Mouse (Mus musculus): ENCODE measurements around the gene Mnd1.

The Mnd1 gene

DNA sequence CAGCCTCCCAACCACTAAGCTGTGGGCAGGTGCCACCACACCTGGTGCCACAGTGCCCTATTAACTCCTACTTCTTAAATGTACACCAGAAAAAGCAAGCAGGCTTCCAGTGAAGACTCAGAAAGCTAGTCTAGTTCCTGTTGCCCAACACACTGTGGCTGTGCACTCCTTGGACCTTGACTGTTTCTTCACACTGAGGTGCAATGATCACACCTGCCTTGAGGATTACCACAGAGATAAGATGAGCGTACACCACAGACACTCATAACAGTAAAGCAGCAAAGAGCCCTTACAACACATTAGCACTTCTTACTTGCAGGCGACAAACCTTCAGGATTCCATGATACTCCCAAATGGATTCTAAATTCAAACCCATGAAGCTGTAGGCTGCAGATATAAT, 62.7 kb downstream of the Mnd1 start:
- no peak for DNase-seq (ENCODE audit: extremely low spot score, low spot score)

DNA sequence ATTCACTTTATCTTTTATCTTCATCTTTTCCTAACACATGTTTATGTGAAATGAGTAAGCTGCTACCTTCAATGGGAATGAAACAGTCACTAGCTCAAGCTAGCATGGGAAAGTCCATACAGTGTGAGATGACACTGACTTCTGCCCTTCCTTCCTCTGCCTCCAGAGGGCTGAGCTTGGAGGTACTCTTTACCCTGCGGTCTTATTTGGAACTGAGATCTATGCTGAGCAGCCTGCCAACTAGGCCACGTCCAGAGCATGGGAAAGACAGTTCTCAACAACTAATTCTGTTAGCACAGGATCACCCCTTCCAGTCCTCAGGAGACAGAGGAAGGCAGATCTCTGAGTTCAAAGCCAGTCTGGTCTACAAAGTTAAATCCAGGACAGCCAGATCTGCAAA, 64.6 kb downstream of the Mnd1 start:
- DNase-seq (ENCODE audit: extremely low spot score, low spot score): no peak

DNA sequence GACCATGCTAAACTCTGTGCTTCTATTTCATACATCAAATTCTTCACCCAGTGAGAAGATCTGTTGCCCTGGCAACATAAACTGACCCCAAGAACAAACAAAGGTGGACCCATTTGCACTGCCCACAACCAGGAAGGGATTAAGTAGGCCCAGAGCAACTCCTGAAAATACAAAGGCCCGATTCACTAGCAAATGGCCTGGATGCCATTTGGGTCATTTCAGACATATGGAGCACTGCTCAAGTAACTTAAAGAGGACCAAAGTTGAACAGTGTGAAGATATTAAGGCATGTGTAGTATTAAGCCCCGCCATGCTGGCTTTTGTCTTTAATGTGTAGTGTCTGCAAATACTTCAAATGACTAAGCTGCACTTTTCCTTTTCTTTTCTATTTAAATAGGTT, 68.7 kb downstream of the Mnd1 start:
- DNase-seq (ENCODE audit: extremely low spot score, low spot score): no peak

DNA sequence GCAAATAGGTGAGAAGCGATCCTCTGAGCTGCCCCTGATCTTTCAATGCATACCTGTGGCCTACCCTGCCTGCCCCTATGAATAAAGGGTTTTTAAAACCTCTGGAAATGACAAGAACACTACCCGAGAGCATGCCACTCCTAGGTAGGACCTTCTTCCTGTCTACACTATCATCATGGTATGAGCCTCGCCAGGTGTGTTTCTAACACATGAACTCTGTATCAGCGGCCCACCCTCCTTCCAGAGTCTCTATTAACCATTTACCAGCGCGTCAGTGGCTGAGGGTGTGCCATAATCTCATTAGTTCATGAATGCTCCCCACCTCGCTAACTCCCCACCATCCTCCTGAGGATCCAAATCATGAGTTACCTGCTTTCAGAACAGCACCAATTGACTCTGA, 69.2 kb downstream of the Mnd1 start:
- DNase-seq (ENCODE audit: extremely low spot score, low spot score): no peak

DNA sequence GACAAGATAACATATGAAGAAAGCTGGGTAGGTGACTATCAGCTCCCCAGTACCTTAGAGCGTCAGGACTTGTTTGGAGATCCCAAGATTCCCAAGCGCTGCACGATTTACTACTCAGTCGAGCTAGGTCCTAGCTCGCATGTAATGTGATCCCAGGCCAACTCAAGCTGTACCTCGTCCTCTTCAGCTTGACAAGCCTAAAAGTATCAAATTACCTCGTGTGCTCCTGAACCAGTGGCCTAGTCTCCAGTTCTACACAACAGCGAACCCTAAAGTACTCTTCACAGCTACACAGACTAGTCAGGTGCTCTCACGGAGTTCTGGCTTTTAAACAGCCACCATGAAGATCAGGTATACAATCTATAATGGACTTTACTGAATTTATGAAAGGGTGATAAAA, 70.2 kb downstream of the Mnd1 start:
- no peak for DNase-seq (ENCODE audit: extremely low spot score, low spot score)

DNA sequence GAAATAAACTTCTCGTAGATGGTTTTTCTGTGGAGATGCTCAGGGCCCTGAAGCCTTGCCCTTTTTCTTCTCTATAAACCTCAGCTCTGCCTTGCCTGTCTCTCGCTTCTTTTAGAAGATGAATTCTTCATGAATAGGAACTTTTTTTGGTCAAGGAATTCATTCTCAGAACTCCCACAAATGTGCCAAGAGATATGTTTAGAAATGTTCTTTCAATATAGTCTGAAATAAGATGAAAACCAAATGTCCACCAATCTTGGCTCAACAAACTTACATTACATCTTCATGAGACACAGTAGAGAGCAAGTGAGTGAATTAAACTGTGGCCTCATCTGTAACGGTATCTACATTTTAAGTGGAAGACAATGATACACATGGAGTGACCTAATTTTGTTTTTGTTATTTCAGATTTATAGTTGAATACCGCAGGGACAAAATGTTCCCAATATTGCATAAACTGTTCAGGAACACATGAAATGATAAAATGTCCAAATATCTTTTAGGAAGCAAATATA, 74.3 kb downstream of the Mnd1 start:
- DNase-seq (ENCODE audit: extremely low spot score, low spot score): no peak

DNA sequence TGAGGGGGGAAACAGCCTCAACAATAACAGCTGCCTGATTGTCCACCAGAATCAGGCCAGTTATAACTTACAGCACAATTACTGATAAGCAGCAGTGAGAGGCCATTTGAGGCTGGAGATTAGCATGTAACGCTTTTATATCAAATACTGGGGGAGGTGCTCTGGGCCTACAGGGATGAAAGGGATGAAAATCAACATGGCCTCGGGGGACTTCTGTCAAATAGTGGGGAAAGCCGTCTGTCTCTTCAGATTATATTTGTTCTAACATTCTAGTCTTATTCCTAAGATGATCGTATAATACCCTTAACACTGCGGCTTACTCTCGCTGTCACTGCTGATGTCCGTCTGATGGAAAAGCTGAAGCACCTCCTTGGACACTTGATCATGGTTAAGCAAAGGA, 75.5 kb downstream of the Mnd1 start:
- no peak for DNase-seq (ENCODE audit: extremely low spot score, low spot score)

DNA sequence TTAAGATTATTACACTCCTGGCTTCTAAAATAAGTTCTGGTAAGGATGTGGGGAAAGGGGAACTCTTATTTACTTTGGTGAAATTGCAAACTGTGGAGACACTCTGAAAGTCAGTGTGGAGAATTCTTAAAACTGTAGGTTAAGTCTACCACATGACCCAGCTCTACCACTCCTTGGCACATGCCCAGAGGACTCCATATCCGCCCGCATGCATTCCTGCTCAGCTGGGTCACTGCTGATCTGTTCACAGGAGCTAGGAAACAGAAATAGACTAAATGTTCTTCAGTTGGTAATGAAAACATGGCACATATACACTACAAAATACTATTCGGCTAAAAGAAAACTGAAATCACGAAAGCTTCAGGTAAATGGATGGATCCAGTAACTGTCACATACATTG, 78.1 kb downstream of the Mnd1 start:
- no peak for DNase-seq (ENCODE audit: extremely low spot score, low spot score)

DNA sequence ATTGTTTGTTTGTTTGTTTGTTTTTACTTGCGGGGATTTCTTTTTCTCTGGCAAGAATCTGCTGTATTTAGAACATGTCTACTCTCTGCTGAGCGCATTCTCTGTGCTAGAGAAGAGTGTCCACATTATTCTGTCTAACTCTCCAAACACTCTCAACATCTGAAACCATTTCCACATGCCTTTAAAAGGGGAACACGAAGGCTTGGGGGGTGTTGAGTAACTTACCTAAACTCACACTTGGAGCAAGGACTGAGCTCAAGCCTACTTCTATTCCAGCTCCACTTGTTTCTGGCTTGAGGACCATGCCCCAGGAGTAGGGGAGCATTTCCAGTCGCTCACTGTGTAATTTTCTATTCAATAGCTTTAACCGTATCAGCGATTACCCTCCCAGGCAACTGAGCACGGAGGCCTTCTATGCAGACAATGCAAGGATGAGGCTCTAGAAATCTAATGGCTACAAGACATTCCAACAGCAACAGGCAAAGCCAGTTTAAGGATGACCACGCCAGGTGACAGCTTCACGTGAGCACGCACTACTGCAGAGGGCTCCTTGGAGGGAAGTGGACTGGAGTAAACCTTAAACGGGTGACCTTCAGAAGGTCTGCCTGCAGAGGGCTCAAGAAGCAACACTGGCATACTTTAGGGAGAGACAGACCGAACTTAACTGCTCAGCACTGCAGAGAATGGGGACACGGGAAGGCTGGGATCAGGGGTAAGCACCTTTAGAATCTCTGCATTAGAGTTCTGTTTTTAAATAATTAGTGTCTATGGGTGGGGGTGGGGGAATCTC, 78.8 kb downstream of the Mnd1 start:
- no peak for DNase-seq (ENCODE audit: extremely low spot score, low spot score)

DNA sequence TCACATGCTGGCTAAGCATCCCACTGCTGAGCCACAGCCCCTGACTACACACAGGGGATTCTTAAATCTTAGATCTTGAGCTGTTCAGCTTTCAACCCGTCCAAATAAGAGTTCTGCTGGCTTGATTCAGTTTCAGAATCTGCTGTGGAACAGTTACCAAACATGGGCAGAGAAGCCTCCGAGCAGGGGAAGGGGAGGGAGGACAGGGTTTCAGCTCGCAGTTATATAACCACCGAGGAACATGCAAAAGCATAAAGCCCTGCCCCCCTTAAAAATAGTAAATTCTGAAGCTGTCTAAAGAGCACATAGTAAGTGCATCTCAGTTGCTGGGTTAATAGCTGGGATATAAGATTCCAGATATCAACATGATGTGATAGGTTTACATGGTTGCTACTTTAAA, 80.1 kb downstream of the Mnd1 start:
- DNase-seq (ENCODE audit: extremely low spot score, low spot score): no peak

DNA sequence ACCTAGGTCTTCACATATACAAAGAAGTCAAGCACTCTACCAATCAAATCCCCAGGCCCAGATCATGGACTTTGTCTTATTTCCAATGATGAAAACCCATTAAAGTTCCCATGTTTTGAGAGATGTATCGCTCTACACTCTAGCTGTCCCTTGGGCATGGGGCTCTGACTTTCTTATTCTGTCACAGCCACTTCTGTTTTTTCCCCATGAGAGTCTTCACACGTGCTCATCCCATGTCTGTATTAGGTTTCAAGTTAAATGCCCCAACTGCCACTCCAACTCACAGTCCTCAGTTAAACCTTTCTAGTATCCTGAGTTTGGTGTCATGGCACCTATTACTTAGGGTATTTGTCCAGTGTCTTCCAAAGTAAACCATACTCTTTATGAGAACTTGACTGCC, 80.8 kb downstream of the Mnd1 start:
- no peak for DNase-seq (ENCODE audit: extremely low spot score, low spot score)

DNA sequence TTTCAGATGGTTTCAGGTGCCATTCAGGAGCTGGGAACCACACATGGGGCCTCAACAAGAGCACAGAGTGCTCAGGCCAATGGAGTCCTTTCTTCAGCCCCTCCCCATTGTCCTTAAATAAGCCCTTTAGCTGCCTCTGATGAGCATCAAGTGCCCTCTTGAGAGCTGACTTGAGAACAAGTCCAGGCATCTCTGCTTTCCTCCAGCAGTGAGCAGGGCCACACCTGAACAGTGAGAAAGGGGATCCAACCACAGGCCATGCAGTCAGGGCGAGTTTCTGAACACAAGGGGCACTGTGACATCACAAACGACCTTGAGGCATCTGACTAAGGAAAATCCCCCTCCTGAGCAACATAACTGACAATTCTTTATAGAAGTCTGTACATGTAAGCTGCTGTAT, 83.9 kb downstream of the Mnd1 start:
- no peak for DNase-seq (ENCODE audit: extremely low spot score, low spot score)

DNA sequence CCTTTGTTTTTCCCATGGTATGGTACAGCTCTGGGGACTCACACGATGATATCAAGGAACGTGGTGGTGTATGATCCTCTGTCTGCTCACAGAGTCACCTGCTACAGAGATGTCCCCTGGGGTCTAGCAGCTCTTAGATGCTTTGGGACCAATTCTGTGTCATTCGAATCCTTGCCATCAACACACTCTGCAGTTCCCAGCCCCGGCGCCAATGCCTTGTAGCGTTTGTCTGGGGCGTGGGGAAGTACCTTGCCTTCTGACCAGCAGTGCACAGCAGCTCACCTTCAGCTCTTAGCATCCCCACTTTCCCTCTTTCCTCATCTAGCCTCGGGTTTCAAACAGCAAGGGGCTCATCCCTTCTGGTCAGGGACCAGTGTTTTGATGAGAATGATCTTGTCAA, 84.8 kb downstream of the Mnd1 start:
- DNase-seq (ENCODE audit: extremely low spot score, low spot score): no peak

DNA sequence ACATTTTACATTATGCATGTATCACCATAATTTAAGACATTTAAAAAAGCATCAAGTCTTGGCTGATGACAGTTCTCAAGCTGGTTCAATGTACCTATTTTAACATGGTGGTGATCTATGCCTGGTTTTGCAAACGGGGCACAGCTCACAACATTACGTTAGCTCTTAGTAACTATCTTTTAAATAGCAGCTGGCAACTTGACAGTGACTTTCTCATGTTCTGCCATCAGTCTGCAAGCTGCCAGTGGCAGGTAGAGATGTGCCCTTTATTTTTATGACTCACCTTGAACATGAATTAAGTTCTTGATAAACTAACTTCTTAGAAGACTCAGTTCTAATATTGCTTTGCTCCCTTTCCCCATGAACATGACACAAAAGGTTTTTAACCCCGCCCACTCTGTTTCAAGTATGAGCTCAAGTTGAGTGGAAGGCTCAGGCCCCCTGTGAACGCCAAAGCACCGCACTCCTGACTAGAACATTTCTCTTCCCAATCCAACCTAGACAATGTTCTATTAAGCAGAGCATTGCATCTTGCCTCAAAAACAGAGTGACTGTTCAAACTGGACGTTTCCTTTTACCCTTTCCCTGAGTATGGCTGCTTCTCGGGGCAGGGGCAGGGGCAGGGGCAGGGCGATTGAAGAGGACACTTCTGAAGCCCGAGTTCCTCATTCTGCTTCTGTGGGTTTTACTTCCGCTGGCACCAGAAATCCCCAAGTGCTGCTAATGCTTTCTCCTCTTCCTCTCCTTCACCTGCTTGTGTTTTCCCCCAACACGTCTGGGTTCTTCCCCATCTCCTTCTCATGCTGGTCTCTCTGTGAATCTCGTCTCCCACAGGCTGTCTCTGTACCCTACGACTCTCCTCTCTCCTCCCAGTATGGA, 86.5 kb downstream of the Mnd1 start:
- no peak for DNase-seq (ENCODE audit: extremely low spot score, low spot score)

DNA sequence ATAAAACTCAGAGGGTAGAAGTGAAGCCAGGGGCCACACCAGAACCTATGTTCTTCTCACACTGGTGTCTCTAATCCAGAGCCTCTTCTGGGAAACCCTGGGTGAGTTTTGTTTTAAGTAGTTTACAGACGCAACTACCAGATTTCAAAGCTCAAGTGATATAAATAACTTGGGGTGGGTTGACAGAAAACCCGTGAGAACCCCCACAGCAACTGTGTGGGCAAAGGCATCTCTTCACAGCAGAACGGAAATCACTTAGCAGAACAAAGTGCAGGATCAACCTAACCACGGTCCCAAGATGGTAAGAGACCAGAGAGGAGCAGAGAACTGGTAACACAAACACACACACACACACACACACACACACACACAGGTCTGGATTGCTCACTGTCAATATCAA, 89.8 kb downstream of the Mnd1 start:
- no peak for DNase-seq (ENCODE audit: extremely low spot score, low spot score)

DNA sequence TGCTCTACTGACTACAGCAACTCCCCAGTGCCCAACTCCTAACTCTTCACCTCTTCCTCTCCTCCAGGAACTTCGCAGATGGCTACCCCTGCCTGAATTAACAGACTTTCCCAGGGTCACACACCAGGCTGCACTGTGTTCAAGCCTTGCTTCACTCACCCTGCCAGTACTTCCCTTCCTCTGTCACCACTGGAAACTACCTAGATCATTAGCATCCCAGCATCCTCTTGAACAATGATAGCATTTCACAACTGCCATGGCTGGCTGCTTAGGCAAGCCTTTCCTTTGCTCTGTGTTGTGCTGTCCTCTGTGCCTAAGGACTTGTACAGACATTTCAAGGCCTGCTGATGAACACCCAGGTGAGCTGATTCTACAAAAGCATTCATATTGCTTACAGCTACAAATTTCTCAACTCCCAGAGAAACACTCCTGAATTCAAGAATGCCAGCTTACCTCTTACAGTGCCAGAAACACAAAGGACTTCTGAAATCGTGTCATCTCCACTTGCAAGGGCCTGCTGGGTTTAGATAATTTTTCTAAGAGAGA, 92.1 kb downstream of the Mnd1 start:
- no peak for DNase-seq (ENCODE audit: extremely low spot score, low spot score)

DNA sequence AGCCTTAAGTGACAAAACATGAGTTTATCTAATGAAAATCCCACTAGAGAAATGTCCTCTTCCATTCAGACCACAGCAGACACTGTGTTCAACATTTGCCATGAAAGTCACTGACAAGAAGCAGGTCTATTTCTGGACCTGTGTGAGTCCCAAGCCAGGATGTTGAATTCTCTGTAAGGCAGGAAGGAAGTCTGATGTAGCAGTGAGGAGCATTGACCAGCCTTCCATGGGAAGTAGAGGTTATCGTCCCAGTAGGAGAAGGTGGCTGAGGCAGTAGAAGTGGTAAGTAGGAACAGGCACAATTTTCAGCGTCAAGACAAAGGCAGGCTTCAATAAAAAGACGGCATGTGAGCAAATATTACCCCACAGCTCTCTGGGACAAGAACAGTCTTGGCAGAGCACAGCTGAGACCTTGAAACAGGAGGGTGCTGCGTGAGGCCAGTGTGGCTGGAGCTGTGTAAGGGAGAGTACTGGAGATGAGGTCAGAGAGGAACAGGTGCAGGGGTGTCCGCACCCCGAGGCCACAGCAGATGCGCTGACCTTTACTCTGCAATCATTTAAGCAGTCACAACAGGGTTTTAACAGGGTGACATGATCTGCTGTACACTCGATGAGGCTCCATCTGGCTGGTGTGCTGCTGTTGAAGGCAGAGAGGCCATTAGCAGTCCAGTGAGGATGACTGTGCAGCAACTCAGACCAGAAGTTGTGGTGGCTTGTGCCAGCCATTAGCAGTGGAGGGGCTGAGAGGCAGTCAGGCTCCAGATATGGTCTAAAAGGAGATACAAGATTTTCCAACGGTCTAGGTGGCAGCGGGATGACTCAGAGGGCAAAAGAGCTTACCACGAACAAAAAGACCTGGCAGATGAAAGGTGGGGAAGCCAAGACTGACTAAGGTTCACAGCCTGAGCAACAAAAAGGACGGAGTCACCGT, 93.8 kb downstream of the Mnd1 start:
- DNase-seq (ENCODE audit: extremely low spot score, low spot score): no peak

DNA sequence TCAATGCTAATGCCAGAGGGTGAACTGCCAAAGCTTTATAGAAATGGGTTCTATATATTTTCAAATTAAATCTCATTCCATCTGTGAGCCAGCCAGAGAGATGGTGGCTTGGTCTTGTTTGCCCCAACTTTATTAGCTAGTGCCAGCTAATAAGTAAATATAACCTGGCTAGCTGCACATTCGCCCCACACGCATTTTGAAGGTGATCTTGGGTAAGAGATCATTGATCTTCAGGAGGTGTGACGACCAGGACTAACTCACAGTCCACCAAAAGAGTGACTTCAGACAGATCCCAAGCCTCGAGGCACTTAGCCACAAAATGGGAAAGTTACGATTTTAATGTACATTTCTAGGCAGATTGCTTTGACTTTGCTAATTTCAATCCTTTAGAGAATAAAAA, 94.6 kb downstream of the Mnd1 start:
- no peak for DNase-seq (ENCODE audit: extremely low spot score, low spot score)

DNA sequence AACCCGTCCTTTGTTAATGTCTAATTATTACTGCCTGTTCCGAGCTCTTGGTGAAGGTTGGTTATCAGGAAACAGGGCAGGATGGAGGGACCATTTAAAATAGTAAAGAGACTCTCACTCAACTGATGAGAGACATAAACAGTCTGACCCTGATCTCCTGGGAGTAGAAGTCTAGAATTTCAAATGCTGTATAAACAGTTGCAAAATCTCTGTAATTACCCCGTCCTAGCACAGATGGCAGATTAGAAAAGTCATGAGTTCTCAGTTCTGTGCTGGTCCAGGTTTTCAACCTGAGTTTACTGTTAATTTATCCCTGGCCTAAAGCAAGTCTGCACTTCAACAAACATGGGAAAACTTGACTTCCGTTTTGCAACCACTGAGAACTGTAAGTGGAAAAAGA, 95.5 kb downstream of the Mnd1 start:
- no peak for DNase-seq (ENCODE audit: extremely low spot score, low spot score)

DNA sequence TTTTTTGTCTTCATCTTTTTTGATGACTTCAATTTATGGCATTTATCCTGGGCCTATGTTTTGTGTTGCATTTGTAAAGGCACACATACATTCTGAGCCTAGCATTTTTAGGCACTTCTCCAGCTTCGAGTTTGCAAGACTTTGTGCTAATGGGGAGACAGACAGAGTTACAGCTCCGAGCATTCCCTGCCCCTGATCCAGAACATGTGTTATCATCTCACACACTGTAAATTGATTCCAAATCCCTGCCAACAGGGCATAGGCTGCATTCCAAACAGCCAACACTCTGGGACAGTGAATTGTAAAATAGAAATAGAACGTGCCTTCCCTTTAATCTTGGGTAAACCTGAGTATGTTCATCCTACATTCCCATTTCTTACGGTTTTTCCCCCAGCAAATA, 95.9 kb downstream of the Mnd1 start:
- no peak for DNase-seq (ENCODE audit: extremely low spot score, low spot score)

DNA sequence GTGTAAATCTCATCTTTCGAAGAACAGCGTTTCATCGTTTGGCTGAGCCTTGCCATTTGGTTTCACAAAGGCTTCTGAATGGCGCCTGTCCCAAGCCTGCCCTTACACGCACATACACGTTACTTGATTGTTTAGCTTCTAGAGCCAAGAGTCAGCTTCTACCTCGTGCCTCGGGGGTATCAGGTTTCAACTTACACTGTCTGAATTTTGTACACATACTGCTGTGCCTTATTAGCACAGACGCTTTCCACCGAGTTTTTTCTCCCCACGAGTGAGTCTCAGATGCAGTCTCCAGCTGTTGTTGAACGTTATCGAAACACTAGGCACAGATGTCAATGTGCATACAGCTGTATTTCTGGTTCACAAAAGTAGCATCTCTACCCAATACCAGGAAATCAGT, 96.3 kb downstream of the Mnd1 start:
- DNase-seq (ENCODE audit: extremely low spot score, low spot score): peak; percentile 31
